Mouse (Mus musculus): ENCODE measurements around the gene Klf3. TPM values are rescaled to one million over a fixed set of nuclear protein-coding genes. Genes with fewer than 3 reads are reported as not detected.
A peak's percentile ranks its signal among the peaks of the same experiment; 100 is the strongest.

The Klf3 gene
- polyA plus RNA-seq, 1 experiment from 2014 or later: 112 TPM

DNA sequence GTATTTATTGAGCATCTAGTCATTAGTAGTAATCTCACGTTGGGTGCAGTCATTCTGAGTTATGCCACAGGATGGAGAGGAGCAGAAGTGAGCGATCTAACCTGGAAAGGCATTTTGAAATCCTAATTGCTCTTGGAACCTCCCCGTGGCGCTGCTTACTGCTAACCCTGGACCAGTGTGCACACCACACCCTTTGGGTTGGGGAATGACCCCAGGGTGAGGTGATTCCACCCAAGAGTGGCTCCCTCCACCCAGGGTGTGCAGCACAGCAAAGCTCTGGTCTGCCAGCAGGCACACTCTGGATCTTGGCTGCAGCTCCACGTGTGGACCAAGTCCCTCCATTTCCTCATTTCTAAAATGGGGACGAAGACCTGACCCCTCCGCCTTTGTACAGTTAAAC, 6.1 kb downstream of the Klf3 start:
- DNase-seq (ENCODE audit: low spot score): no peak

DNA sequence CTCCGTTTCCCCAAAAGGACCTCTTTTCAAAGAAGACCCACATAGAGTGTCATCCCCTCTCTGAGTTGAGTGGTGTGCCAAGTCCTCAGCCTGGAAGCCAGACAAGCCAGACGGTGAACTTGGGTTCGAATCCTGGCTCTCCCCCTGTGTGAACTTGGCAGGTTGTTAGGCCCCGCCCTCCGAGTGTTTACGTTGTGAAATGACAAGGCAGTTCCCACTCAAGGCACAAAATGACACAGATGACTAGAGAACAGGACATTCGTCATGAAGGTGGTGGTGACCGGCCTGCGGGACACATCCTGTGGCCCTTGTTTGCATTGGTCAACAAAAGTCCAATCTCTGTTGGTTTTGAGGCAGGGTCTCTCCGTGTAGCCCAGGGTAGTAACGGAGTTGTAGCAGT, 6.7 kb downstream of the Klf3 start:
- peak; percentile 30 for DNase-seq (ENCODE audit: low spot score)

DNA sequence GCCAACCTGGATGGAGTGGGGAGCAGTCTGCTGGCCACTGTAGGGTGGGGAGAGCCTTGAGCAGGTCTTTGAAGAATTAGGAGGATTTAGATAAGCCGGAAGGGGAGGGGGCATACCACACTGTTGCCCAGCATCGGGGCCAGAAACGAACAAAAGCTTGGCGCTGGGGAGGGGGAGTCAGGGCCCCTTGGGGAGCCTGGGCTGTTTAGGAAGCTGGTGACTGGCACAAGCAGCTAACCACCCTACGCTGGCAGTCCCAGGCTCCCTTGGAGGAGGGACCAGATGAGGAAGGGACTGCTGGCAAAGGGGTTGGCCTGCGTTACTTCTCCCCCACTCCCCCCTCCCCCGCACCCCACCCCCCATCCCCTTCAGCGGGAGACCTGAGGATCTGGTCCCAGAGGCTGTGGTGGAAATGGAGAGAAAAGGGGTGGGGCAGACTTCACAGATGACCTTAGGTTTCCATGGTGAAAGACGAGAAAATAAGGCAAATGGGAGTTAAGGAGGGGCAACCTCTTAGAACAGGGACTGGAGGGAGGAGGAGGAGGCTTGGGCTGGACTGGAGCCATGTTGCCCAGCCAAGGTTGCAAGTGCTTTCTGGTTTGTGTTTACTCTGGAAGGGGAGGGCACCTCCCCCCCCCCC, 7.8 kb downstream of the Klf3 start:
- DNase-seq (ENCODE audit: low spot score): peak; percentile 22

DNA sequence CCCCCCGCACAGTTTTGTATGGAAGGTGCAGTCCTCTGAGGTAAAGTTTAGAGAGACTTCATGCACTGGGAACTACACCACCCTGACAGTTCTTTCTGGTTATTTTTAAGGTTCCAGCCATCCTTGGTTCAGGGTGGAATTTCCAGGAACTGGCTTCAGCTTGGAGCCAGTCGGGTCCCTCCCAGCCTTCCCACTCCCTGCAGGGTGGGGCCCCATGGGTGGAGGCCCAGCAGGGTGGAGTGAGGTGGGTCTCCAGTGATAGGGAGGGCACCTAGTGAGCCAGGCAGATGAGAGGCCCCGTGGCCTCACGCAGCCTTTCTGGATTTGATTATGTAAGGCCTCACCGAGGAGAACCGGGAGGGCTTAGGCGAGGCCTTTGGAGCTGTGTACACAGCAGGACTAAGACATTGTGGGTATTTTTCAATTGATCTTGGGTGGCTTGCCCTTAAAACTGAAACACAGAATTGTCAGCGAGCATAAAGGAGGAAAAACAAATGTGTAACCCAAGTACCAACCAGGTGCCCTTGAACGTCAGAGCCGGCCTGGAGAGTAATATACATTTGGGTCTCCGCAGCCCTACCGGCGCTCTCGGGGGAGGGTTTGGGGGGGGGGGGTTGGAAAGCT, 8.4 kb downstream of the Klf3 start:
- peak; percentile 53 for DNase-seq (ENCODE audit: low spot score)

DNA sequence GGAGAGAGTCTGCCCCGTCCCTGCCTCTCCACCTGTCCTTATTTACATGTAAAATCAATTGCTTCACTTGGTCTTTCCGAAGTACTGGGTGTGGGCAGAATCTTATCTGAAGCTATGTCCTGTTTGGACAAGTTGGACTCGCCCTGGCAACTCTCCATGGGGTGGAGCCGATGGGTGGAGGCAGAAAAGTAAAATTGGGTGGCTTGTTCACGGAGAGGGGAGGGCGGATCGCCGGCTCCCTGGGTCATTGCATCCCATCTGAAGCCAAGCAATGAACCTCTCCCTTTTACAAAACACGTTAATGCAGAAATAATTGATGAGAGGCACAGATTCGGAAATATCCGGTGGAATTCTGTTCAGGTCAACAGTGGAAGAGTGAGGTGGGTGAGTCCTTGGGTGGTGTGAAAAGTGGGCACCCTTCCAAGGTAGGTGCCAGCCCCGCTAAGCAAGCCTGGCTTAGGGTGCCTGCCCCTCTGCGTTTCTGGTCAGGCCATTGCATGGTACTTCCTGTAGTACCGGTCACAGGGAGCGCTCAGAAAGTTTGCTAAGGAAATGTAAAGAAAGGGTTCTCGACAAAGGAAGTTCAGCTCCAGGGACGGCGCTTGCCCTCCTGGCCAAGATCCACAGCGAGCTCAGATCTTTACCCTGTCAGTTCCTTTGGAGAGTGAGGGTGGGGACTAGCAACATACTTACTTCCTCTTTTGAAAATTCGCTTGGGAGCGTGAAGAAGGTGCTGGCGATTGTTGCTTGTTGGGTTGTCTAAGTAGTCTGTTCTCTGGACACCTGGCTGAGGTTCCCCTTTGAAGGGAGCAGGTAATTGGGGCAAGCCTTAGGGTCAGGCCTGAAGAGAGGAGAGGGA, 9.2 kb downstream of the Klf3 start:
- DNase-seq (ENCODE audit: low spot score): peak; percentile 50

DNA sequence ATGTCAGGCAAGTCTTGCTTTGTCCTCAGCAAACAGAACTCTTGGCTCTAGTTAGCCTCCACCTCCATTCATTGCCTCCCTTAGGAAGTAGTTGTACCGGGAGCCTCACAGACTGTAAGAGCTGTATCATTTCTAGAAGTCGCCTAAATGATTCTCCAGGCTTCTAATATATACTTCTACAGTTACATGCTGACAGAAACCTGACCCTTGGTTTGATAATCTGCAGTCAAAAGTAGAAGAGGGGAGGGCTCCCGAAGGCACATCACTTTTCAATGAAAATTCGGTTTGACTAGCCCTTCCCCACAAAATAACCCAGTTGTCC, 9.8 kb downstream of the Klf3 start:
- DNase-seq (ENCODE audit: low spot score): no peak

DNA sequence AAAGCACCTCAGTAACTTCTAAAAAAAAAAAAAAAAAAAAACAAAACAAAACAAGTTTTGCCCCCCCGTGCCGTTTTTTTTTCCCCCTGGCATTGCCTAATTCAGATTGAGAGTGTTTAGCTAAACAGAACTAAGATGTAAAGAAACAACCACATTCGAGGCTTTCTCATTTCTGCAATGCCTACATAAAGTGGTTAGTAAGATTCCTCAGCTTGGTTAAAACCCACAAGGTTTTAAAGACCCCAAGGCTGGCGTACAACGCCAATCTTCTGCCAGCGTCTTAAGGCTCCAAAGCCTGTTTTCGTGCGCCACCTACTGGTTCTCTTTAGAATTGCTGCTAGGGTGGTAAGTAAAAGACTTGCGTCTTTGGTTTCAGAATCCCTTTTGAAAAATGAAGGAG, 10.2 kb downstream of the Klf3 start:
- peak; percentile 96 for DNase-seq (ENCODE audit: low spot score)

DNA sequence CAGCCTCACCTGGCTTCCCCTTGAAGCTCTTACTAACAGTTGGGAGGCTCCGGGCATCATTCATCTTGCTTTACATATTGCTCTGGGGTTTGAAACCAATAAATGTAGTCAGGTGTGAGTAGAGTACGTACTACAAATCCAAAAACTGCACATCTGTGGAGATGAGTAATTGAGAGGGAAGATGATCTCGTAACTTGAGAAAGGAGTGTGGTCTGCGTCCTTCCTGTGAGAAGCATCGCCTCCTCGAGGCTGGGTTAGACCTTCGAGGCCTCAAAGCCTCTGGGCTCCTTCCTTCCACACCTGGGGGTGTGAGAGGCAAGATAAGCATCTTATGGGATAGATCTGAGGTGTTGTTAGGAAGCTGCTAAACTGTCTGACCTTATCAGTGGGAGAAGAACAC, 11.2 kb downstream of the Klf3 start:
- peak; percentile 71 for DNase-seq (ENCODE audit: low spot score)

DNA sequence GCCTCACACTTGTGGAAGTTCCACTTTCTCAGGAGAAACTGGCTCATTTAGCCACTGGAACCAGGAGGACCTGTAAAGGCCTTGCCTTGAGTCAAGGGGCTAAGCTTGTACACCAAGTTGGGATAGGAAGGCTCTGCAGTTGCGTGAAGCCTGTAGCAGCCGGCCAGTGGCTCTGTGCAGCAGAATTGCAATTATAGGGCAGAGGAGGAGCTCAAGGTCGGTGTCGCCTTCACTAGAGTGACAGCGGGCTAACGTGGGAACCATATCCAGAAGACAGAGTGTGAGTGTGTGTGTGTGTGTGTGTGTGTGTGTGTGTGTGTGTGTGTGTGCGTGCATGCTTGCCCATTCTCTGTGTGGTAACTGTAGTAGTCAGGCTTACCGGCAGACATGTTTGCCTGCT, 12.4 kb downstream of the Klf3 start:
- DNase-seq (ENCODE audit: low spot score): no peak

DNA sequence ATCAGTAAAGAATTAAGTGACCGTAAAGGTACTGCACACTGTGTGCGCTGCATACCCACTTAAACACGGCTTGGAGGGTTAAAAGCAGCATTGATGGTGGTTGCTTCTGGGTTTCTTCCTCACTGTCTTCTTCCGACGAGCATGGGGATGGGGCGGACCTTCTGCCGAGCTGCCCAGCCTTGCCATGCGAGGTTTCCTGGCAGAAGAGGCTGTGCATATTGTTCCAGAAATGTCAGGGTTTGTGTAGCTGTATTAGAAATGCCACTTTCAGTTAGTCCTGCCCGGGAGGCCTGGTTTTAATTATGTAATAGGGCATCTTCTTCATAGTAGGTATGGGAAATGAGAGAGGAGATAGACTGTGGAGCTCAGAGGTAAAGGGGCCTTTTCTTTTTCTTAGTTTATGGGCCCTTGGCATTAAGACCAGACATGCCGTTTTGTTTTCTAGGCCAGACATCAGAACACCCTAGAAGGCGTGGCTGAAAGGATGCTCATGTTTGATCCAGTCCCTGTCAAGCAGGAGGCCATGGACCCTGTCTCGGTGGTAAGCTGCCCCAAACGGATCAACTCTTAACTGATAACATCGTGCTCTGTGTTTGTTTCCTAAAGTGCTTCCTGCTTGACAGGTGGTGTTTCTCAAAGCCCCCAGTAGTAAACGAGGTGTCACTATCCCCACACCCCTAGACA, 13.2 kb downstream of the Klf3 start:
- no peak for DNase-seq (ENCODE audit: low spot score)

DNA sequence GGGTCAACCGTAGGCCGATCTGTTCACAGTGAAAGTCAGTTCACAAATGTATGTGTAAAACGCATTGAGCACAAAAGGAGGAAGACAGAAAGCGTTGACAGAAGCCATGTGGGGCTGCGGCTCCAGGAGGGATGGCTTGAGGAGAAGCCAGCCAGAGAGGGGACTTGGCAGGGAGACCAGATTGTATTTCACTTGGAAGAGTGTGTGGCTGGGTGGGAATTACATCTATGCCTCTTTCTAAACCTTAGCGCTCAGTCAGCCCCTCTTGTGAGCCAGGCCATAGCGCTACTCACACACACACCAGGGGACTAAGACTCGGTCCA, 13.7 kb downstream of the Klf3 start:
- DNase-seq (ENCODE audit: low spot score): peak; percentile 47

DNA sequence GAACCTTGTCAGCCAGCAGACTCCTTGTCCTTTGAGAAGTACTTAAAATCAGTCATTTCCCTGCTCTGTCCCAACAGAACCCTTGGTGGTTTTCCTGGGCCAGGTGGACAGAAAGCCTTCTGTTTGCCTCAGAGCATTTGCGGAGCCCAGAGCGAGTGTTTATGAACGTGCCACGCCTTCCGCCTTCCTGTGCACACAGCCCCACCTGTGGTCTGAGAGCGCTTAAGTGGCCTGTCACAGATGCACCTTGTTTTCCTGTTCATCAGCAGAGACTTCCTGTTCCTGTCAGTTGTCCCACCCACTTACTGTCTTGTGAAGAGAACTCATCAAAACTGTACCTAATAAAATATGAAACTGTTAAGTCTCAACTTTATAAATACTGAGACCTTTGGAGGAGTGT, 16.2 kb downstream of the Klf3 start:
- DNase-seq (ENCODE audit: low spot score): peak; percentile 84

DNA sequence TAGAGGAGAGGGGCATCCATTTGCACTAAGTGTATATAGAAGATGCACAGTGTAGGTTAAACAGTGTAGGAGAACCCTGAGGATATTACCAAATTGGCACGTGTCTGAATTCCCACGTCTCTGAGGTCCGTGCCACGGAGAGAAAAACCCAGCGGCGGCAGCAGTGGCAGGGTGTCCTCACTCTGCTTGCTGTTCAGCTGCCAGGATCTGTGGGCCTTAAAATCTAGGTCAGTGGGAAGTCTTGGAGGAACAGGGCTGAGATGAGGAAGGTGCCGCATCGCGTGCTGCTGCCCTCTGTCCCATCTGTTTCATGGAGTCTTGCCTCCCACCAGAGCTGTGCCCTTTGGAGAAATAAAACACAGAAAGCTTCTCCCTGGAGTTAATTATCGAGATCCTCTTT, 16.9 kb downstream of the Klf3 start:
- DNase-seq (ENCODE audit: low spot score): no peak

DNA sequence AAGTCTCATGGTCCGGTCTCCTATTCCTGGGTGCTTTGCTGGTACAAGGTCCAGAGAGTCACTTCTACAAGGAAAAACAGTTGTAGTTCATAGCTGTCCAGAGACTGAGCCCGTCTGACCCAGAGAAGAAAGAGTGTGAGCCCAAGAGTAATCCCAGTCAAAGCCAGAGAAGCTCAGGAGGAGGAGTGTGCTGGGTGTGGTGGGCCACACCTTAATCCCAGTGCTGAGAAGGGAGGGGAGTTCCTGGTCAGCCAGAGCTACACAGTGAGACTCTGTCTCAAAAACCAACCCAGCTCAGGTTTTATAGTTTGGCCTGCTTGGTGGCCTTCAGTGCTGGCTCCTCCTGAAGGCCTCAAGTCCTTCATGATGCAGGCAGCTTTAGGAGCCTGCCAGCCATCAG, 18.1 kb downstream of the Klf3 start:
- no peak for DNase-seq (ENCODE audit: low spot score)

DNA sequence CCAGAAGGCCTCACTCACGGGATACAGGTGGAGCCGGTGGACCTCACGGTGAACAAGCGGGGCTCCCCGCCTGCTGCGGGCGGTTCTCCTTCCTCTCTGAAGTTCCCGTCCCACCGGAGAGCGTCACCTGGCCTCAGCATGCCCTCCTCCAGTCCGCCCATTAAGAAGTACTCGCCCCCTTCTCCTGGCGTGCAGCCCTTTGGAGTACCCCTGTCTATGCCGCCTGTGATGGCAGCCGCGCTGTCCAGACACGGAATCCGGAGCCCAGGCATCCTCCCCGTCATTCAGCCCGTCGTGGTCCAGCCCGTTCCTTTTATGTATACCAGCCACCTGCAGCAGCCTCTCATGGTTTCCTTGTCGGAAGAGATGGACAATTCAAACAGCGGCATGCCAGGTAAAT, 18.8 kb downstream of the Klf3 start:
- DNase-seq (ENCODE audit: low spot score): no peak

DNA sequence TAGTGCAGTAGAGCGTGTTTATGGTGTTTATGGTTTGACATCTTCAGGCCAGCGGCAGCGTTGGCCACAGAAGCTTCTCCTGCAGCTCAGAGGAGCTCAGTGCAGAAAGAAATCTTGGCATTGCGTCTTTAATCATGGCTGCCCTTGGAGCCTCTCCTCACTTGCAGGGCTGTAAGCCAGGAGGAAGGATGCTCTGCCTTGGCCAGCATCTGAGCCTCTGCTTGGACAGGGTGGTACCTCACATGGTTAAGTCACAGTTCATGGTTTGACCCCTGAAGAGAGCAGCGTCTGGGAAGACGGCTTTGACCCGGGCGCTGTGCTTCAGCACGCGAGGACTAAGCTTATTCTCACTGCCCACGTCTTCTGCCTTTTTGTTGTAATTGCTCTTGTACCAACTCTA, 20.2 kb downstream of the Klf3 start:
- DNase-seq (ENCODE audit: low spot score): no peak

DNA sequence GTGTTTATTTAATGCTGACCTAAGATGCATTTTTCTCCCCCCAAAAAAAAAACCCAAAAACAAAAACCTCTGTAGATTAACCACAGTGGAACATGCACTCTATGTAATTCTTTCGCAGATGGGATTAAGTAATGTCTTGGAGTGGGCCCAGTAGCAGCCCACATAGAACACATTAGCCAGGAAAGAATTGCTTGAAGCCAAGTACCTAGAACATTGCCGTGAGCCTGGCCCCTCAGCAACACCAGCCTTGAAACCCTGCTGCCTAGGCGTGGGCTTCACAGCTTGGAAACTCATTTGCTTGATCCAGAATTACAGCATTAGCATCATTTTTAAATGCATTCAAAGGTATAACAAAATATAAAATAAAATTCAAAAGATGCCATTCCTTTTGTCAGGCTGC, 21.6 kb downstream of the Klf3 start:
- DNase-seq (ENCODE audit: low spot score): no peak

DNA sequence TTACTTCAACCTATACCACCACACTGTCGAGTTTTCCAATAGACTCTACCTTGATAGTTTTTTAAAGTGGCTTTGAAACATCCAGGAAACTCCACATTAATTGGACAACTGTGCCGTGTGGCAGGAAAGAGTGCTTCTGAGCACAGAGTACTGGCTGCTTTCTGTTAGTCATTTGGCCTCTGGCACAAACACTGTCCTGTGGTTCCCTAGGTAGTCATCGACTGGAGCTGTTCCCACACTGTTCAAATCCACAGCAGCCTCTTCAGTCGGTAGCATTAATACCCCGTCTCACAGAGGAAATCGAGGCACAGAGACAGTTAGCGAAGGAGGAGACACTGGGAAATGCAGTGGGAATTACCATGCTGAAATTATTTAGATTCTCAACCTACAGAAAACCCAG, 22.3 kb downstream of the Klf3 start:
- DNase-seq (ENCODE audit: low spot score): no peak

DNA sequence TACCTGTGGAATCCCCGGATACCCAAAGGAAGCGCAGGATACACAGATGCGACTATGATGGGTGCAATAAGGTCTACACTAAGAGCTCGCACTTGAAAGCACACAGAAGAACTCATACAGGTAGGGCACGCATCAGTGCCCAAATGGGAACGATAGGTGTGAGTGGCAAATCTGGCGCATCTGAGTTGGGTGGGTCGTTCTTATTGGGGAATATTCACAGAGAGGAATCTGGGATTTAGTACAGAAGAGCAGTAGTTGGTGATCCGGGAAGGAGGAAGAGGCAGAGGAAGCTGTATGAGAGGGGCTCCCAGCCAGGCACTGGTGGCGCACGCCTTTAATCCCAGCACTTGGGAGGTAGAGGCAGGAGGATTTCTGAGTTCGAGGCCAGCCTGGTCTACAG, 24.0 kb downstream of the Klf3 start:
- DNase-seq (ENCODE audit: low spot score): no peak

DNA sequence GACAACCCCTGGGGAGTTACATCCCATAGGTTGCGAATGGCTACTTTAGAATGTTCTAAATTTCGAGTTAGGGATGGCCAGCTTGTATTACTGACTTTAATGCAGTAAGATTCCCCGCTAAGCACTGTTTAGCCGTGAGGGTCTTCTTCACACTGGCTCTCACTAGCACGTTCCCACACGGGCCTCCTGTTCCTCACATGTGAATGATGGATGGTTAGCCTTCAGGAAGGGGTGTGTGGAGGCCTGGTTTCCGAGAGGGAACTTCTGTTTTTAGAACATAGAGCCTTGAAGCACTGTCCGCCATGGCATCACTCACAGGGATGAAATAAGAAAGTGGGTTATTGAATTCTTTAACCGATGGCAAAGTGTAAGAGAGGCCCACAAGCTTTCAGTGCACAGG, 25.1 kb downstream of the Klf3 start:
- no peak for DNase-seq (ENCODE audit: low spot score)

DNA sequence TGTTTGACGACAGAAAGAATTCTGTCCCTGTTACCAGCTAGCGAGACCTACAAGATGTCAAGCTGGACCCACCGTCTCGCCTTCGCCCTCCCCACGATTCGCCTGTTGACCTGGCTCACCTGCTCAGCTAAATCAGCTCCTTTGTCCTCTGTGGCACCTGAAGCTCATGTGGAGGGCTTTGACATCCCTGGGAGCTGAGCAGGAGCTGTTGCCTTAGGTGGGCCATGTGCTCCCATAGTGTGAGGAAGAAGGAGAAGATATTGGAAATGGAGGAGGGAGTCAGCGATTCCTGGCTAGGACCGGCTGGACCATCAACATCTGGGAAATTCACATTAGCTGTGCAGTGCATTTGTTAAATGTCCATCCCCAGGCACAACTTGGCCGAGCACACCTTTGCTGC, 26.4 kb downstream of the Klf3 start:
- no peak for DNase-seq (ENCODE audit: low spot score)

DNA sequence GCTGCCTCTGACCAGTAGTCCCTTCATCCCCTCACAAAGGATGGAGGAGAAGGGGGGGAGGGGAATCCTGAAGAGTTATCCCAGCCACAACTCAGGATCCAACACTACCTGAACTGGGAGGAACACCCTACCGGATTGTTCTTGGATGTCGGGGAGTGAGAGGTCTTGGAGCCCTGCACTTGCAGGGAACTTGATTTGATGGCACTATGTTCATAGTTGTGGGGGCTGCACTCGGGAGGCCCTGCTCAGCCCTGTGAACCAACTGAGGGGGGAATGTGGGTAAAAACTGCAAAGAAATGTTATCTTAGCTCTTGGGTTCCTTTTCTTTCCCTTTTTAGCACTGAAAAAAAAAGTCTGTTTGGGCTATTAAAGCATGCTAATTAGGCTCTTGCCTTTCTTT, 27.6 kb downstream of the Klf3 start:
- no peak for DNase-seq (ENCODE audit: low spot score)

Data from thymus, postnatal 0 days (tissue).